Mouse (Mus musculus): ENCODE data around the gene Dnah1.

- TF ChIP-seq EP300 (IDR thresholded peaks at IDR 0.05) (peak; percentile 68), CTCF (IDR thresholded peaks at IDR 0.05) (no peak)
These were observed 111.2 kb downstream of the Dnah1 start for GRCm38 (mm10) chr14:31212499-31212898.

Data from lung, postnatal 0 days (tissue).